Mouse (Mus musculus): ENCODE data around the gene Artn.

GRCm38 (mm10) chr4:117928699-117929241, 793 bp downstream of the Artn start:
- TF ChIP-seq CTCF (IDR thresholded peaks at IDR 0.05; ENCODE audit: insufficient read depth, low read depth, low read length): 0 out of 2 replicates have a peak, but pooled peaks have one; percentile 7
- no peak for TF ChIP-seq POLR2A (IDR thresholded peaks at IDR 0.05; ENCODE audit: insufficient read depth, low read depth, low read length)

Data from olfactory bulb, adult 2 months (tissue).